Mouse (Mus musculus) small intestine, adult 2 months (tissue): ENCODE measurements around the gene Crnkl1.

ENCODE experiments used
- CTCF ChIP-seq: fragments of 200-500 bp; IDR thresholded peaks from 2 replicates; pipeline ENCODE4 v1.5.1; 2012; ENCODE audit warnings: low read depth, mild to moderate bottlenecking, control low read depth, inconsistent platforms, low read length, moderate library complexity, mixed read lengths; ENCODE audit not compliant: insufficient replicate concordance, insufficient read length; ENCODE audit errors: extremely low read depth
- POLR2A ChIP-seq: fragments of 200-500 bp; IDR thresholded peaks from 2 replicates; pipeline ENCODE4 v1.6.1; 2012; ENCODE audit warnings: low read depth, mild to moderate bottlenecking, control low read depth, inconsistent platforms, low read length, moderate library complexity

DNA sequence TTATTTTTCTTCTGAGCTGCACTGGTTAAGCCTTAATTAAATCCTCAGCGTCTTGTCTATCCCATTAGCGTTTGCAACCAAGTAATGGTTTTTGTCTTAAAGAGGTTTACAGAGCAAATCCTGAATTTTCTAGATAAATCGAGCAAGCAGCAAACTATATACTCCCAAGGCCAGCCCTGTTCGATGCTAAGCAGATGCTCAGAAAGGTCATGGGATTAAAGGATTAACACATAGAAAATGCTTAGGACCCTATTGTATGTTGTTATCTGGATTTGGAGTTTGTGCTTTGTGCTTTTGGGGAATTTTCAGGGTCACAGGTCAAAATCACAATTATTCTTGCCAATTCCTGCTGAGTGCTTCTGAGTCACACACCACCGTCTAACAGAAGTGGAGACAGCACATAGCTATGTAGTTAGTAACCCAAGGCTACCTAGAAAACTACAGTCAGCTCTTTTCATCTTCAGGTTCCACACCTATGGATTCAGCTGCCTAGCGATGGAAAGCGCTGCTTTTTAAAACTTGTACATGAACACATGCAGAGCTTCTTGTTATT, 13.7 kb upstream of the Crnkl1 start:
- no peak for TF ChIP-seq POLR2A
- no peak for TF ChIP-seq CTCF
